Mouse (Mus musculus) spleen, adult 2 months (tissue): ENCODE results near the gene F7. TPM values are rescaled to one million over a fixed set of nuclear protein-coding genes. Genes with fewer than 3 reads are reported as not detected.

Source experiments
- DNase-seq, 2 experiments: peaks; one replicate each; pipeline versions ENCODE4 v3.0.0 to v3.0.0-alpha.2; 2012 to 2021; ENCODE audit warnings: low spot score in 2 of 2, low read depth in 1 of 2
- H3K27ac ChIP-seq: fragments of 200-500 bp; 2 replicates; pipeline ENCODE4 v1.5.1; 2012; ENCODE audit warnings: low read length, inconsistent platforms; ENCODE audit not compliant: insufficient read depth
- H3K27me3 ChIP-seq: fragments of 200-500 bp; 2 replicates; pipeline ENCODE4 v1.6.1; 2012; ENCODE audit warnings: mild to moderate bottlenecking, moderate library complexity, low read length, inconsistent platforms; ENCODE audit not compliant: control insufficient read depth, insufficient read depth
- H3K36me3 ChIP-seq: fragments of 200-500 bp; 2 replicates; pipeline ENCODE4 v1.6.1; 2012; ENCODE audit warnings: mild to moderate bottlenecking, low read length, inconsistent platforms; ENCODE audit not compliant: control insufficient read depth, insufficient read depth
- H3K4me1 ChIP-seq: fragments of 200-500 bp; 2 replicates; pipeline ENCODE4 v1.6.1; 2011; ENCODE audit warnings: inconsistent platforms; ENCODE audit not compliant: control insufficient read depth, insufficient read depth, insufficient read length
- H3K4me3 ChIP-seq: fragments of 200-500 bp; 2 replicates; pipeline ENCODE4 v1.5.1; 2011; ENCODE audit warnings: mild to moderate bottlenecking, inconsistent platforms; ENCODE audit not compliant: insufficient read depth, insufficient read length; ENCODE audit errors: extremely low read depth
- CTCF ChIP-seq: fragments of 200-500 bp; IDR thresholded peaks from 2 replicates; pipeline ENCODE4 v1.5.1; 2011; ENCODE audit warnings: mild to moderate bottlenecking, inconsistent platforms; ENCODE audit not compliant: insufficient read depth, insufficient read length, insufficient replicate concordance; ENCODE audit errors: extremely low read depth
- POLR2A ChIP-seq: fragments of 200-500 bp; IDR thresholded peaks from 2 replicates; pipeline ENCODE4 v1.6.1; 2011; ENCODE audit warnings: low read depth, low read length, inconsistent platforms
- WGBS: fragments of 180-500 bp; shearing (Covaris S2); methylation state at CpG from one replicate; pipeline ENCODE4 v1.1.7; 2018; 5-methylcytosine and 5-hydroxymethylcytosine counted together
- polyA plus RNA-seq: library from polyadenylated mRNA; depleted of rRNA; stranded (reverse); fragments of >200 nt; gene quantifications from 2 replicates; pipeline ENCODE4 v1.2.3, GENCODE M21; 2012

The F7 gene
- polyA plus RNA-seq, 1 experiment, result 0.27 TPM

DNA sequence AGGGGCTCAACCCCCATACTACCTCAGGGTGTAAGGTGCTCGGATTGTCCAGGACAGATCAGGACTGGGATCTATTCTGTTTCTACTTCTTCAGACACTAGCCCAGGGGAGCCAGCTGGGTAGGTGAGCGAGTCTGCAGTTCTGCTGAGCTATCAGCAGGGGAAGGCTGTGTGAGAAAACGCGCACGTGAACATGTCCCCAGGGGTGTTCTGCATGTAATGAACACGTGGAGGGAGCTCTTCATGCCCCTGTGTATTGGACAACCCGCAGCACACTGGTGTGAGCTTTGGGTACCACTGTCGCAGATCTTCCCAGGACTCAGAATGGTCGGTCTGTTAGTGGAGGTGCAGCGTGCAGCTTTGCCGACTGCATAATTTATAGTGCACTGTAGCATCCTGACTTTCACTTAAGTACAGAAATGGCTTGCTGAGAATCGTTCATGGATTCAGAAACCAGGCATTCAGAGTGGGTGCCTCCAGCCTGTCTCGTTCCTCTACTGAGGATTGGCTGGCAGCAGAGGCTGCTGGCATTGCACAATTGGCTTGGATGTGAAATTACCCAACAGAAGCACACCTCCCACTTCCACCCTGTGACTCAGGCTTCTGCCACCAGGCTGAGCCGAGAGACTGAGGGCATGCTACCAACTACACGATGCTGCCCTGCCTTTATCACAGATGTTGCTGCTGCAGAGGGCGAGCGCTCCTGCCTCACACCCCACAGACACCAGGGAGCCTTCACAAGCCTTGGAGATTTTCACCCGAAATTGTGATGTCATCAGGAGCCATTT is 42.0 kb upstream of the F7 start:
- WGBS, result 71% methylated on average over 18 of the region's 18 CpGs

GRCm38 (mm10) chr8:12984601-12985243 is 41.1 kb upstream of the F7 start:
- Histone ChIP-seq H3K27me3 (no peaks in the 10 kb centered on the region), H3K4me3 (no peak overlapping the region), H3K27ac (no peak overlapping the region), H3K4me1 (no peaks in the 10 kb centered on the region), H3K36me3 (no peaks in the 10 kb centered on the region)
- no peak for DNase-seq
- TF ChIP-seq CTCF, result no peak
- TF ChIP-seq POLR2A, result no peak
- WGBS, result 94% methylated on average over 17 of the region's 17 CpGs

More for the DNA sequence above, 42.0 kb upstream of the F7 start:
- TF ChIP-seq CTCF, result no peak
- no peak for TF ChIP-seq POLR2A
- Histone ChIP-seq H3K36me3 (no peaks in the 10 kb centered on the region), H3K27ac (no peak overlapping the region), H3K27me3 (no peaks in the 10 kb centered on the region), H3K4me1 (no peaks in the 10 kb centered on the region), H3K4me3 (no peak overlapping the region)
- no peak for DNase-seq

- no peaks in the 10 kb centered on the region for H3K27me3 ChIP-seq
- H3K4me1 ChIP-seq, result no peaks in the 10 kb centered on the region
- H3K4me3 ChIP-seq, result no peak overlapping the region
- H3K36me3 ChIP-seq, result no peaks in the 10 kb centered on the region
- H3K27ac ChIP-seq, result no peak overlapping the region
- 92% methylated on average over 13 of the region's 13 CpGs for WGBS
- no peak for DNase-seq
- TF ChIP-seq POLR2A, result no peak
- TF ChIP-seq CTCF, result no peak
Observed at GRCm38 (mm10) chr8:12985259-12985658, 40.6 kb upstream of the F7 start.

- DNase-seq, result no peak
- no peak for TF ChIP-seq POLR2A
- no peak for TF ChIP-seq CTCF
- no peak overlapping the region for H3K4me3 ChIP-seq
- 89% methylated on average over 8 of the region's 8 CpGs for WGBS
- no peaks in the 10 kb centered on the region for H3K4me1 ChIP-seq
- H3K27me3 ChIP-seq, result no peaks in the 10 kb centered on the region
- H3K27ac ChIP-seq, result no peak overlapping the region
- no peaks in the 10 kb centered on the region for H3K36me3 ChIP-seq
Observed at GRCm38 (mm10) chr8:12987571-12987970, 38.3 kb upstream of the F7 start.

DNA sequence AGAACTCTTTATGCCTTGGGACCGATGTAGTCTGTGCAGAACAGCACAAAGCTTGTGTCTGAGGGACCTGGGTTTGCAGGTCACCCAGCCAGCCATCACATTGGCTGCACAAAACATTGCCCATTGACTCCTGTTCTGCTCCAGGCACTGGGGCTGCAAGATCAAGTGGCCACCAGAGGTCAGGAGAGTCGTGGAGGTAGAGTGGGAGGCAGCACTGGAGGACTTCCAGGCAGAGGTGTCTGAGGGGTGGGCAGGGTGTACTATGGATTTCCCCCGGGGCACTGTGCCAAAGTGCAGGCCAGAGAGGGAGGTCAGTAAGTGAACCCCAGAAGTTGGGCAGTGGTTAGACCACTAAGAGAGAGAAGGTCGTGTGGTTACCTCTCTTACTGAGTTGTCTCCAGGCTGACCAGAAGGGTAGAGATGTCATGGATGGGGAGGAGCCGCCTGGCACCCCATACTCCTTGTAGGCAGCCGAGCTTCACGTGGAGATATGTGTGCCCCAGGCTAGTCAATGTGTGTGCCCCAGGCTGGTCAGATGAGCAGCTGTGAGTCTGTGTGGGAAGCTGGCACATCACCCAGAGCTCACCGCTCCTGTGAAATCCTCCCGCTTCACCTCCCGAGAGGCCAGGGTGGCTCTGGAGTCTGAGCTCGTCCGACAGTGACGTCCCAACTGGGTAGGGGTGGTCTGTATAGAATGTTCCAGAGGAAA is 37.0 kb upstream of the F7 start:
- H3K4me1 ChIP-seq, result no peaks in the 10 kb centered on the region
- TF ChIP-seq CTCF (no peak), POLR2A (no peak)
- no peak overlapping the region for H3K27ac ChIP-seq
- H3K27me3 ChIP-seq, result no peaks in the 10 kb centered on the region
- no peaks in the 10 kb centered on the region for H3K36me3 ChIP-seq
- DNase-seq, result no peak
- WGBS, result 78% methylated on average over 13 of the region's 13 CpGs
- H3K4me3 ChIP-seq, result no peak overlapping the region

DNA sequence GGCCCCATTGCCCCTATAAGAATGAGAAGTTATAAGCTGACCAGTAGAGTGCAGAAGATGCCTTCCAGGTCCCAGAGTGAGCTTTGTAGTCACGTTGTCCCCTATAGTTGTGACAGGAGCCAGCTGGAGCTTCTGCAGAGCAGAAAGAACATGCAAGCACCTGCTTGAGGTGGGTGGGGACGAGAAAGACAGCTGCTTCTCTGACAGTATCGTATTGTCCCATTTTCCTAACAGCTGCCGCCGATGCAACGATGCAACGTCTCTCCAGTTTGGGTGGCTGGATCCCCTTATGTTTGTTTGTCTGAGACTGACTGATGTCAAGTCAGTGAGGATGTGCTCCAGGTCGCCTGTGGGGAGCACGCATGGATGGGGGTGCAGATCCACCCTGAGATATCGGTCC is 34.4 kb upstream of the F7 start:
- 81% methylated on average over 10 of the region's 10 CpGs for WGBS
- H3K36me3 ChIP-seq, result no peaks in the 10 kb centered on the region
- TF ChIP-seq CTCF (no peak), POLR2A (no peak)

More for the DNA sequence above, 34.4 kb upstream of the F7 start:
- Histone ChIP-seq H3K27me3 (no peaks in the 10 kb centered on the region), H3K27ac (no peak overlapping the region), H3K4me1 (no peaks in the 10 kb centered on the region), H3K4me3 (no peak overlapping the region)
- no peak for DNase-seq
